Mouse (Mus musculus) ES-Bruce4 (cell line): ENCODE measurements around the gene Dtx1. TPM values are rescaled to one million over a fixed set of nuclear protein-coding genes. Genes with fewer than 3 reads are reported as not detected.
A peak's percentile ranks its signal among the peaks of the same experiment; 100 is the strongest.

Experiments
- H3K27ac ChIP-seq: 2 replicates; pipeline ENCODE4 v1.5.1; 2012; ENCODE audit warnings: low read length, inconsistent platforms; ENCODE audit not compliant: insufficient read depth
- H3K27me3 ChIP-seq: 2 replicates; pipeline ENCODE4 v1.6.1; 2012; ENCODE audit warnings: mild to moderate bottlenecking, low read length, inconsistent platforms; ENCODE audit not compliant: control insufficient read depth, poor library complexity, insufficient read depth, severe bottlenecking
- H3K36me3 ChIP-seq: 2 replicates; pipeline ENCODE4 v1.6.1; 2012; ENCODE audit warnings: inconsistent platforms, mild to moderate bottlenecking, low read length, moderate library complexity; ENCODE audit not compliant: control insufficient read depth, poor library complexity, insufficient read depth, severe bottlenecking
- H3K4me1 ChIP-seq: one replicate; pipeline ENCODE4 v1.8.1; 2011; ENCODE audit warnings: low read length; ENCODE audit not compliant: control insufficient read depth, insufficient read depth
- H3K4me3 ChIP-seq: 2 replicates; pipeline ENCODE4 v1.5.1; 2011; ENCODE audit warnings: low read depth, mild to moderate bottlenecking, low read length
- H3K9ac ChIP-seq: 2 replicates; pipeline ENCODE4 v1.6.1; 2012; ENCODE audit warnings: low read depth, mild to moderate bottlenecking, inconsistent platforms; ENCODE audit not compliant: poor library complexity, severe bottlenecking
- H3K9me3 ChIP-seq: replicated peaks from 2 replicates; pipeline ENCODE4 v1.6.1; 2012; ENCODE audit warnings: mild to moderate bottlenecking, low read length, inconsistent platforms; ENCODE audit not compliant: control insufficient read depth, poor library complexity, insufficient read depth, severe bottlenecking
- CTCF ChIP-seq: IDR thresholded peaks from one replicate; pipeline ENCODE4 v1.8.1; 2011; ENCODE audit warnings: low read depth, low read length
- EP300 ChIP-seq: IDR thresholded peaks from 2 replicates; pipeline ENCODE4 v1.6.1; 2011; ENCODE audit warnings: low read depth, low read length; ENCODE audit not compliant: insufficient read depth
- POLR2A ChIP-seq: IDR thresholded peaks from one replicate; pipeline ENCODE4 v1.8.1; 2011; ENCODE audit warnings: low read length; ENCODE audit not compliant: insufficient read depth
- polyA plus RNA-seq: library from polyadenylated mRNA; stranded (reverse); fragments of >200 nt; gene quantifications from 2 replicates; pipeline ENCODE4 v1.2.4, GENCODE M21; 2011; ENCODE audit warnings: low read depth; ENCODE audit not compliant: missing spikeins, insufficient read depth, insufficient read length

Dtx1 gene
- polyA plus RNA-seq, 1 experiment = 19.1 TPM

DNA sequence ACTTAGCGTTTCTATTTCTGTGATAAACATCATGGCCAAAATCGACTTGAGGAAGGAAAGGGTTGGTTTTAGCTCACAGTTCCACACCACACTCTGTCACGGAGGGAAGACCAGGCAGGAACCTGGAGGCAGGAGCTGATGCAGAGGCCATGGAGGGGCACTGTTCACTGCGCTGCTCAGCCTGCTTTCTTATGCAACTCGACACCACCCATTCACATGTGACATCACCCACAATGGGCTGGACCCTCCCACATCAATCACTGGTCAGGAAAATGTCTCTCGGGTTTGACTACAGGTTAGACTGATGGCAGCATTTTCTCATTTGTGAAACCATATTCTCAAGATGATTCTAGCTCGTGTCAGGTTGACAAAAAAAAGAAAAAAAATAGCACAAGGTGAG is 9.3 kb upstream of the Dtx1 start:
- no peaks in the 10 kb centered on the region for H3K27me3 ChIP-seq
- no peak overlapping the region for H3K27ac ChIP-seq
- peak; percentile 32 for TF ChIP-seq POLR2A
- TF ChIP-seq CTCF = peak; percentile 41
- peak; percentile 79; the same call in 1 of the 2 replicates for TF ChIP-seq EP300
- peaks cover 3% of the 10 kb centered on the region for H3K4me1 ChIP-seq
- H3K9ac ChIP-seq = no peak overlapping the region
- no peaks in the 10 kb centered on the region for H3K36me3 ChIP-seq
- no peak overlapping the region for H3K4me3 ChIP-seq
- H3K9me3 ChIP-seq = no peaks in the 10 kb centered on the region

DNA sequence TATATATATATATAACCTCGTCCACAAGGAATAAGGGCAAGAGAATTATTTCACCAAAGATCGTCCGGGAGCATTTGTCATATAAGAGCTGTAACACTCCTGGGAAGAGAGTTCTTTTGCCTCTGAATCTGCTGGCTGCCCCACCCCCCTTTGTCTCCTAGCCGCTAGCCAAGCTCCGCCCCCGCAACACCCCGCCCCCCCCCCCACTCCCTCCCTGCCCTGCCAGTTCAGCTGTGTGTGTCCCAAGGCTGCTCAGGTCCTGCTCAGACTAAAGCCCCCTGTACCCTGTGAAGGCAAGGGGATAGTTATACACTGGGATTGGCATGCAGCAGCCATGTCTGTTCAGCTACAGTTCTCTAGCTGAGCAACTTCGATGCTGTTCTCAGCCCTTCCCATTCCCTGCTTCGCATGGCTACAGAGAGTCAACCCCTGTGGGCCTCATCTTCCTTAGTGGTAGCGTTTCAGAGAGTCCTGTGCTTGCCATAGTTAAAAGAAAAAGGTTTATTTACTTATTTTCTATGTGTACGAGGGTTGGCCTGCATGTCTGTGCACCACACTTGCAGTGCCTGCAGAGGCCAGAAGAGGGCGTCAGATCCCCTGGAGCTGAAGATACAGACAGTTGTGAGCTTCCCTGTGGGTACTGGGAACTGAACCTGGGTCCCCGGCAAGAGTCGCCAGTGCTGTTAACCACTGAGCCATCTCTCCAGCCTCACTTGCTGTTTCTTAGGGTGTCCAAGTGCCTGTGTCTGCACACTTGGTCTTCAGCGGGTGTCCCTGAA is 7.1 kb upstream of the Dtx1 start:
- Histone ChIP-seq H3K9ac (no peak overlapping the region), H3K9me3 (no peaks in the 10 kb centered on the region), H3K27ac (0 out of 2 replicates have a peak overlapping the region, but pooled peaks have one; percentile 33), H3K27me3 (no peaks in the 10 kb centered on the region), H3K4me1 (peaks cover 3% of the 10 kb centered on the region), H3K36me3 (no peaks in the 10 kb centered on the region), H3K4me3 (no peak overlapping the region)
- no peak for TF ChIP-seq EP300
- TF ChIP-seq POLR2A = no peak
- peak; percentile 69 for TF ChIP-seq CTCF

DNA sequence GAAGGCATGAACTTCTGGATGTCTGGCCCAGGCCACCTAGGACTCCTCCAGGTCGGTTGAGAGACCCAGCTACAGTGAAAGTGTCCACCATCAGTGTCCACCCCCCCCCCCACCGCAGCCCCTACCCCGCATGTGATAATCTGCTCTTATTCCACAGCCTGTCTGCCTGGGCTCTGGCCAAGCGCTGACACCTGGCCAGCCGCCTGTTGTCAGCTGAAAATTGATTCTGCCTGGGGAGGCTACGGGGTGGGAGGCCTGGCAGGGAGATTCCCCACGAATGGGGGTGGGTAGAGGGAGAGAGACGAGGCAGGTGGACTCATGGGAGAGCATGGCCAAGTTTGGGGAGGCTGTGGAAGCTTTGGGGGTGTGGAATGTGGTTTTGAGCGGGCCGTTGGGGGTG is 5.4 kb upstream of the Dtx1 start:
- H3K27ac ChIP-seq = no peak overlapping the region
- no peak for TF ChIP-seq CTCF
- no peak for TF ChIP-seq POLR2A
- TF ChIP-seq EP300 = no peak
- H3K27me3 ChIP-seq = no peaks in the 10 kb centered on the region

DNA sequence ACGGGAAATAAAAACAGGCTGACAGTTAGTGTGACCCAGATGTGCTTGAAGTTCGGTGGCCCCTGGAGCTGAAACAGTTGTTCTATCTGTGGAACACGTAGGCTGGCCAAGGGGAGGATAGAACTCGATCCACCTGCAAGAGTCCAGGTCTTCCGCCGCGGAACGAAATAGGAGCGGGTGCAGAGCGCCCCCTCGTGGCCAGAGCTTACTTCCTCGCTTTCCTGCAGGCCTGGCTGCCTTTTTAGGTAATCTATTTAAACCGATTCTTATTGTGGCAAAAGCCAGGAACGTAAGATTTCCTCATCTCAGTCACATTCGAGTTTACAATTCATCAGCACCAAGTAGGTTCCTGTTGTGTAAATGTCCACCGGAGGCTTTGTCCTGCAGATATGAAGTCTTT is 2.6 kb upstream of the Dtx1 start:
- H3K36me3 ChIP-seq = no peaks in the 10 kb centered on the region
- no peaks in the 10 kb centered on the region for H3K9me3 ChIP-seq
- H3K9ac ChIP-seq = no peak overlapping the region
- TF ChIP-seq CTCF = peak; percentile 95
- TF ChIP-seq POLR2A = no peak
- no peaks in the 10 kb centered on the region for H3K4me1 ChIP-seq
- H3K4me3 ChIP-seq = peak overlapping the region; percentile 14; the same call in 1 of the 2 replicates
- H3K27ac ChIP-seq = no peak overlapping the region
- peaks cover 4% of the 10 kb centered on the region; the same call in 1 of the 2 replicates for H3K27me3 ChIP-seq

More for the DNA sequence above, 5.4 kb upstream of the Dtx1 start:
- no peak overlapping the region for H3K4me3 ChIP-seq
- no peaks in the 10 kb centered on the region for H3K9me3 ChIP-seq
- peaks cover 3% of the 10 kb centered on the region for H3K4me1 ChIP-seq
- no peak overlapping the region for H3K9ac ChIP-seq
- H3K36me3 ChIP-seq = no peaks in the 10 kb centered on the region

DNA sequence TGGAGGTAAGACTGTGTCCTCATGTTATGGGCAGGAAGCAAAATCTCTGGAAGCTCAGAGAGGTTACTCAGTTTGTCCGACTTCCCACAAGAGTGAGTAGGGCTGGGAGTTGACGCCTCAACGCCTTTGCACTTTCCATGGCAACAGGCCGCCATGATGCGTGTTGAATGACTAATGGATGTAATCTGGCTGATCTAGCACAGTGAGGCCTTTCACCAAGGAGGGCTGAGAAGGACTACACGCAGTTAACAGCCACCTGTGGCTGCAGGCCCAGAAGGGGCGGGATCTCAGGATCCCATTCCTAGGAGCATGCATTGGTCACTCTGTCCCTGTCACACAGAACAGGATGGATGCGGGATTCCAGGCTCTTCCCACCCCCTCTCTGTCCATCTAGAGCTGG is 994 bp upstream of the Dtx1 start:
- no peak overlapping the region for H3K27ac ChIP-seq
- H3K36me3 ChIP-seq = no peaks in the 10 kb centered on the region
- TF ChIP-seq CTCF = no peak
- TF ChIP-seq POLR2A = no peak
- TF ChIP-seq EP300 = no peak
- no peak overlapping the region for H3K4me3 ChIP-seq
- no peaks in the 10 kb centered on the region for H3K4me1 ChIP-seq
- H3K9ac ChIP-seq = no peak overlapping the region
- H3K9me3 ChIP-seq = no peaks in the 10 kb centered on the region
- H3K27me3 ChIP-seq = peaks cover 4% of the 10 kb centered on the region; the same call in 1 of the 2 replicates

GRCm38 (mm10) chr5:120711416-120711815 is 311 bp downstream of the Dtx1 start:
- Histone ChIP-seq H3K27ac (no peak overlapping the region), H3K9ac (0 out of 2 replicates have a peak overlapping the region, but pooled peaks have one; percentile 5), H3K4me3 (peak overlapping the region; percentile 46), H3K27me3 (peaks cover 4% of the 10 kb centered on the region; the same call in 1 of the 2 replicates), H3K4me1 (no peaks in the 10 kb centered on the region), H3K9me3 (no peaks in the 10 kb centered on the region), H3K36me3 (no peaks in the 10 kb centered on the region)
- no peak for TF ChIP-seq EP300
- no peak for TF ChIP-seq POLR2A
- TF ChIP-seq CTCF = no peak
